Mouse (Mus musculus) forebrain, postnatal 0 days (tissue): ENCODE measurements around the gene Mrpl42. TPM values are rescaled to one million over a fixed set of nuclear protein-coding genes. Genes with fewer than 3 reads are reported as not detected.

Experiments
- ATAC-seq: fragments of 200-750 bp; cut with Nextera tagmentation; 2 replicates; pipeline ENCODE4 v1.8.0; 2017; ENCODE audit warnings: mild to moderate bottlenecking, moderate library complexity
- DNase-seq: peaks from one replicate; pipeline ENCODE4 v3.0.0-alpha.2; 2015
- H3K27ac ChIP-seq: fragments of 300-500 bp; sonication (generic); 2 replicates; pipeline ENCODE4 v1.5.1; 2014; ENCODE audit warnings: low read depth, mild to moderate bottlenecking, antibody characterized with exemption, low read length, moderate library complexity, mixed read lengths
- H3K27me3 ChIP-seq: fragments of 300-500 bp; sonication (generic); 2 replicates; pipeline ENCODE4 v1.6.1; 2014; ENCODE audit warnings: mild to moderate bottlenecking, low read length, mixed read lengths; ENCODE audit not compliant: insufficient read depth
- H3K36me3 ChIP-seq: fragments of 300-500 bp; sonication (generic); 2 replicates; pipeline ENCODE4 v1.6.1; 2014; ENCODE audit warnings: mild to moderate bottlenecking, moderate library complexity; ENCODE audit not compliant: insufficient read depth
- H3K4me1 ChIP-seq: fragments of 300-500 bp; sonication (generic); 2 replicates; pipeline ENCODE4 v1.6.1; 2014; ENCODE audit warnings: antibody characterized with exemption; ENCODE audit not compliant: insufficient read depth
- H3K4me2 ChIP-seq: fragments of 300-500 bp; sonication (generic); 2 replicates; pipeline ENCODE4 v1.6.1; 2014; ENCODE audit warnings: low read depth, mild to moderate bottlenecking, moderate library complexity
- H3K4me3 ChIP-seq: fragments of 300-500 bp; sonication (generic); 2 replicates; pipeline ENCODE4 v1.5.1; 2014; ENCODE audit warnings: low read depth, low read length, mixed read lengths
- H3K9ac ChIP-seq: fragments of 300-500 bp; sonication (generic); 2 replicates; pipeline ENCODE4 v1.6.1; 2014; ENCODE audit warnings: mild to moderate bottlenecking
- H3K9me3 ChIP-seq: fragments of 300-500 bp; sonication (generic); 2 replicates; pipeline ENCODE4 v1.6.1; 2016; ENCODE audit warnings: low read length
- CTCF ChIP-seq: sonication (generic); IDR thresholded peaks from 2 replicates; pipeline ENCODE4 v1.5.1; 2016; ENCODE audit warnings: antibody characterized with exemption, control low read depth, low read depth
- WGBS: fragments of 180-500 bp; shearing (Covaris S2); extraction: QIAGEN DNeasy Blood & Tissue Kit; methylation state at CpG from one replicate; pipeline ENCODE4 v1.1.7; 2014; 5-methylcytosine and 5-hydroxymethylcytosine counted together
- polyA plus RNA-seq: library from polyadenylated mRNA; unstranded; fragments of >200 nt; fragmentation: Nextera tagmentation; extraction: Ambion mirVana; gene quantifications from 2 replicates; pipeline ENCODE4 v1.2.1, GENCODE M21; 2015
- total RNA-seq: library from RNA; depleted of rRNA; stranded (reverse); fragments of >200 nt; gene quantifications from 2 replicates; pipeline ENCODE4 v1.2.3, GENCODE M21; 2014

The Mrpl42 gene
- total and polyA plus RNA-seq, 2 experiments from 2014 or later = 88.8 to 249 TPM

- Histone ChIP-seq H3K4me2 (no peak overlapping the region), H3K4me3 (no peak overlapping the region), H3K4me1 (no peaks in the 10 kb centered on the region), H3K36me3 (peaks cover 12% of the 10 kb centered on the region; the same call in 1 of the 2 replicates), H3K9me3 (no peaks in the 10 kb centered on the region), H3K27ac (no peak overlapping the region), H3K27me3 (no peaks in the 10 kb centered on the region), H3K9ac (no peak overlapping the region)
- no peak for ATAC-seq
- TF ChIP-seq CTCF = no peak
- DNase-seq = no peak
Observed at GRCm38 (mm10) chr10:95544004-95544403, 42.3 kb upstream of the Mrpl42 start.

DNA sequence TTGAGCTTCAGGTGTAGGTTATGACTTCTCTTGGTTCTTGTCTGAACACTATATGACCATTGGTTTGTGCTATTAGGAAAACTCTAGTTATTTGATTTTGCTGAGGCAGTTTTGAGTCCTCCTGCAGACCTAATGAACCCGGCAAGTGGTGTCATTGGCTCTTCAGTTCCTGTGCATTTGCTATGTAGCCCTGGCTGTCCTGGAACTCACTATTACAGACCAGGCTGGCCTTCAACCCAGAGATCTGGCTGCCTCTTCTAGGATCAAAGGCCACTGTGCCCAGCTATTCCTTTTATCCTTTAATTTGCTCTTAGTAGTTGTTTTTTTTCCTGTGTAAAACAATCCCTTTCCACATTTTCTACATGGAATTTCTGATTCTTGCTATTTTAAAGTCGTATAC lies 41.6 kb upstream of the Mrpl42 start:
- Histone ChIP-seq H3K27me3 (no peaks in the 10 kb centered on the region), H3K4me1 (no peaks in the 10 kb centered on the region), H3K36me3 (peaks cover 9% of the 10 kb centered on the region; the same call in 1 of the 2 replicates), H3K27ac (no peak overlapping the region), H3K4me2 (no peak overlapping the region), H3K9ac (no peak overlapping the region), H3K9me3 (no peaks in the 10 kb centered on the region), H3K4me3 (no peak overlapping the region)
- ATAC-seq = no peak
- 89% methylated on average over 2 of the region's 2 CpGs for WGBS
- no peak for TF ChIP-seq CTCF
- no peak for DNase-seq

DNA sequence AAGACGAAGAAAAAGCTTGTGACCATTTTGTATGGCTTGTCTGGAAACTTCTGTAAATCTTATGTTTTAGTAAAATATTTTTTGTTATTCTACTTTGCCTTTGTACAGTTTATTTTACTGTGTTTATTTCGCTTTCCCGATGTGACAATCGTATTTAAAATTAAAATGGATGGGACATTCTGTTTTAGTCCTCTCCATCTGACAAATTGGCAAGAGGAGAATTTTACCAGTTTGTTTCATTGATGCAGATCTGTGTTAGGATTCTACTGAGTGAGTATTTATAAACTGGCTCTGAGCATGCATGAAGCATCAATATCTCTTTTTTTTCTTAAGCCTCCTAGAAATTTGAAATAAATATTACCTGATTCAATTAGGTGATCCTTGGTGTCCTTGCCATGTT lies 41.2 kb upstream of the Mrpl42 start:
- 67% methylated on average over 4 of the region's 4 CpGs for WGBS
- Histone ChIP-seq H3K36me3 (peaks cover 5% of the 10 kb centered on the region; the same call in 1 of the 2 replicates), H3K9ac (no peak overlapping the region), H3K4me3 (no peak overlapping the region), H3K27me3 (no peaks in the 10 kb centered on the region), H3K9me3 (no peaks in the 10 kb centered on the region), H3K27ac (no peak overlapping the region), H3K4me2 (no peak overlapping the region), H3K4me1 (no peaks in the 10 kb centered on the region)
- DNase-seq = no peak
- no peak for TF ChIP-seq CTCF
- no peak for ATAC-seq

DNA sequence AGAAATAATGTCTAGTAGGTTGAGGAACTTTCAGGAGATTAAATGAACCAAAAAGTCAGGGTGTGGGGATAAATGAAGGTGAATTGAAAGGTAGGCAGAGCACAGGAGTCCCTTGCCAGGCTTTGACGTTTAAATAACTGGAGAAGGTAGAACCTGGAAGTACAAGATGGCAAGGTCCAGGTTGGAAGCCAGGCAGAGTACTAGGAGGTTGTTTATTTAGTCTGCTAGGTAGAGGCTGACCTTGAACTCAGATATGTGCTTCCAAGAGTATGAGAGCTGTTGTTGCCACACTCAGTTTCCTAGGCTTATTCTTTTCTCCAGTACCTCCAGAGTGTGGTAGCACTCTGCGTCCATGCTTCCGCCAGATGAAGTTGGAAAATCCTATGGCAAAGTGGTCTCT lies 38.1 kb upstream of the Mrpl42 start:
- no peak for TF ChIP-seq CTCF
- H3K9ac ChIP-seq = no peak overlapping the region

GRCm38 (mm10) chr10:95539260-95539659 lies 37.5 kb upstream of the Mrpl42 start:
- no peaks in the 10 kb centered on the region for H3K9me3 ChIP-seq
- H3K27ac ChIP-seq = no peak overlapping the region
- DNase-seq (no peak), ATAC-seq (no peak)
- WGBS = 89% methylated on average over 3 of the region's 3 CpGs
- no peak overlapping the region for H3K4me2 ChIP-seq
- H3K9ac ChIP-seq = no peak overlapping the region
- H3K4me3 ChIP-seq = no peak overlapping the region
- TF ChIP-seq CTCF = no peak
- H3K4me1 ChIP-seq = no peaks in the 10 kb centered on the region
- H3K36me3 ChIP-seq = no peaks in the 10 kb centered on the region
- no peaks in the 10 kb centered on the region for H3K27me3 ChIP-seq

More for the DNA sequence above, 38.1 kb upstream of the Mrpl42 start:
- ATAC-seq (no peak), DNase-seq (no peak)
- Histone ChIP-seq H3K4me2 (no peak overlapping the region), H3K27ac (no peak overlapping the region), H3K4me3 (no peak overlapping the region), H3K9me3 (no peaks in the 10 kb centered on the region), H3K27me3 (no peaks in the 10 kb centered on the region), H3K36me3 (no peaks in the 10 kb centered on the region; the same call in 1 of the 2 replicates), H3K4me1 (no peaks in the 10 kb centered on the region)
- 88% methylated on average over 3 of the region's 3 CpGs for WGBS

DNA sequence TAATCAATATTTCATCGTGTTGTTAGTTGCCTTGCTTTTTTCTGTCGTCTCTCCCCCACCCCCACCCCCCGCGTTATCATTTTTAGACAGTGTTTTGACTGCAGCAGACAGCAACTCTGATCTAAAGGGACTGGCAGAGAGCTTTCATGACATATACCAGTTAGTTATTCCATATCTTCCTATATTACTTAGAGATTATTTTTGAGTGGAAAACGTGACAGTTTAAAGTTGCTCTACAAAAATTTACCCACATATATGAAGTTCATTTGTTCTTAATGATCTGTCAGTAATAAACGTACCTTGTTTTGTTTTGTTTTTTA lies 34.4 kb upstream of the Mrpl42 start:
- no peaks in the 10 kb centered on the region for H3K36me3 ChIP-seq
- no peak overlapping the region for H3K4me3 ChIP-seq
- H3K27me3 ChIP-seq = no peaks in the 10 kb centered on the region
- no peaks in the 10 kb centered on the region for H3K9me3 ChIP-seq
- H3K4me1 ChIP-seq = no peaks in the 10 kb centered on the region
- H3K27ac ChIP-seq = no peak overlapping the region
- no peak overlapping the region for H3K9ac ChIP-seq
- ATAC-seq (no peak), DNase-seq (no peak)
- 80% methylated on average over 6 of the region's 6 CpGs for WGBS
- no peak for TF ChIP-seq CTCF
- no peak overlapping the region for H3K4me2 ChIP-seq

DNA sequence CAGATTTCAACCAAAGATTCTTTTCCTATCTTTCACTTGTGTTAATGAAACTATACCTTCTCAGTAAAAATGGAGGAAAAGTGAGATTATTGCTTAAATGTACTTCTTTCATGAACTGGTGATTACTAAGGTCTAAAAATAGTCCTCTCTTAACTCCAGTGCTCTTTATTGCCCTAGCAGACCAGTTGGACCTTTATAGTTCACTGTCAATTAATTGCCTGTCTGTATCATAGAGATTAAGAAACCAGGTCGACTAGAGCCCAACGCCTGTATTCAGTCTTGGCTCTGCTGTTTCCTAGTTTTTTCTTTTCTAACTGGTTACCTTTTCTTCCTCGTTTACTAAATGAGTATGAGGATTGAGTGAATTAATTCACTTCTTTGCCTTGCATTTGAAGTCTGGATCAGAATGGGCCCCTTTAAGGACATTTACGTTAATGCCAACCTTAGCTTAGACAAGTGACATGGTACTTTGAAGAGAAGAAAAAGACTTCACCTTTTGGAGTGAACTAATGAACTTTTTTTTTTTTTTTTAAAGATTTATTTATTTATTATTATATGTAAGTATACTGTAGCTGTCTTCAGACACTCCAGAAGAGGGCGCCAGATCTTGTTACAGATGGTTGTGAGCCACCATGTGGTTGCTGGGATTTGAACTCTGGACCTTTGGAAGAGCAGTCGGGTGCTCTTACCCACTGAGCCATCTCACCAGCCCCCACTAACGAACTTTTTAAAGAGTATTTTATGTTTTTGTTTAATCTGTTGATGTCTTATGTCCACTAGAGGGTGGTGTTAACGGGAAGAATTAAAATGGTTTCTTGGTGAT lies 33.9 kb upstream of the Mrpl42 start:
- no peak overlapping the region for H3K4me3 ChIP-seq
- H3K9ac ChIP-seq = no peak overlapping the region
- H3K4me2 ChIP-seq = no peak overlapping the region
- WGBS = 80% methylated on average over 7 of the region's 8 CpGs
- DNase-seq = no peak
- H3K27ac ChIP-seq = no peak overlapping the region
- no peaks in the 10 kb centered on the region for H3K36me3 ChIP-seq
- 0 out of 2 replicates have a peak, but pooled peaks cover 3% of the 10 kb centered on the region for H3K4me1 ChIP-seq
- TF ChIP-seq CTCF = no peak
- no peaks in the 10 kb centered on the region for H3K27me3 ChIP-seq
- no peaks in the 10 kb centered on the region for H3K9me3 ChIP-seq
- ATAC-seq = no peak
